Mouse (Mus musculus) MEL (cell line): ENCODE measurements around the gene Rftn1. TPM values are rescaled to one million over a fixed set of nuclear protein-coding genes. Genes with fewer than 3 reads are reported as not detected.

Experiments
- DNase-seq: peaks from one replicate; pipeline ENCODE4 v3.0.0; 2011; ENCODE audit warnings: low read depth, low spot score
- H3K27ac ChIP-seq: 2 replicates; pipeline ENCODE4 v1.5.1; 2012; ENCODE audit warnings: low read depth, mild to moderate bottlenecking, control low read depth, low read length, moderate library complexity; ENCODE audit not compliant: control insufficient read depth
- H3K27me3 ChIP-seq, 2 experiments: fragments of 150-350 bp in 1 of 2; sonication (generic) in 1 of 2; 2 replicates each; pipeline ENCODE4 v1.6.1; 2012; ENCODE audit warnings: low read length in 2 of 2, mild to moderate bottlenecking in 2 of 2, improper control_type of control experiment in 1 of 2, moderate library complexity in 1 of 2; ENCODE audit not compliant: insufficient read depth in 2 of 2, control insufficient read depth in 1 of 2
- H3K36me3 ChIP-seq, 2 experiments: 2 replicates each; pipeline ENCODE4 v1.6.1; 2012 to 2014; ENCODE audit warnings: low read length in 2 of 2, improper control_type of control experiment in 1 of 2, inconsistent platforms in 1 of 2, mild to moderate bottlenecking in 1 of 2; ENCODE audit not compliant: insufficient read depth in 2 of 2, control insufficient read depth in 1 of 2
- H3K4me1 ChIP-seq, 2 experiments: fragments of 150-350 bp in 1 of 2; sonication (generic) in 1 of 2; 2 replicates each; pipeline ENCODE4 v1.6.1; 2012; ENCODE audit warnings: low read length in 2 of 2, improper control_type of control experiment in 1 of 2, mild to moderate bottlenecking in 1 of 2; ENCODE audit not compliant: insufficient read depth in 2 of 2, control insufficient read depth in 1 of 2
- H3K4me3 ChIP-seq, 2 experiments: fragments of 150-350 bp in 1 of 2; sonication (generic) in 1 of 2; 2 replicates each; pipeline ENCODE4 v1.5.1; 2012; ENCODE audit warnings: low read depth in 2 of 2, low read length in 2 of 2, mild to moderate bottlenecking in 2 of 2, moderate library complexity in 2 of 2, control low read depth in 1 of 2, improper control_type of control experiment in 1 of 2; ENCODE audit not compliant: control insufficient read depth in 1 of 2, insufficient read depth in 1 of 2
- H3K79me2 ChIP-seq: 2 replicates; pipeline ENCODE4 v1.6.1; 2012; ENCODE audit warnings: mild to moderate bottlenecking, low read length, moderate library complexity; ENCODE audit not compliant: control insufficient read depth, poor library complexity, insufficient read depth
- H3K9ac ChIP-seq: 2 replicates; pipeline ENCODE4 v1.6.1; 2012; ENCODE audit warnings: low read depth, mild to moderate bottlenecking, control low read depth, low read length, moderate library complexity; ENCODE audit not compliant: control insufficient read depth, poor library complexity, severe bottlenecking
- H3K9me3 ChIP-seq: fragments of 150-350 bp; sonication (generic); replicated peaks from 2 replicates; pipeline ENCODE4 v1.6.1; 2012; ENCODE audit warnings: mild to moderate bottlenecking, low read length, improper control_type of control experiment, moderate library complexity; ENCODE audit not compliant: insufficient read depth
- E2F4 ChIP-seq: IDR thresholded peaks from 2 replicates; pipeline ENCODE4 v1.6.1; 2011; ENCODE audit warnings: low read depth, low read length, improper control_type of control experiment, borderline replicate concordance
- ETS1 ChIP-seq: IDR thresholded peaks from 2 replicates; pipeline ENCODE4 v1.6.1; 2012; ENCODE audit warnings: low read depth, mild to moderate bottlenecking, inconsistent platforms, low read length, improper control_type of control experiment, moderate library complexity
- GABPA ChIP-seq: IDR thresholded peaks from 2 replicates; pipeline ENCODE4 v1.6.1; 2012; ENCODE audit warnings: low read depth, mild to moderate bottlenecking, inconsistent platforms, low read length, improper control_type of control experiment, moderate library complexity
- KAT2A ChIP-seq: conservative IDR thresholded peaks from 2 replicates; pipeline ENCODE4 v1.6.1; 2012; ENCODE audit warnings: low read depth, low read length, improper control_type of control experiment, inconsistent platforms
- MAX ChIP-seq: IDR thresholded peaks from 2 replicates; pipeline ENCODE4 v1.6.1; 2011; ENCODE audit warnings: low read length, improper control_type of control experiment
- MAZ ChIP-seq: IDR thresholded peaks from 2 replicates; pipeline ENCODE4 v1.6.1; 2012; ENCODE audit warnings: low read depth, mild to moderate bottlenecking, inconsistent platforms, low read length, improper control_type of control experiment
- MEF2A ChIP-seq: IDR thresholded peaks from 2 replicates; pipeline ENCODE4 v1.6.1; 2014; ENCODE audit warnings: low read depth, mild to moderate bottlenecking, inconsistent platforms, low read length, improper control_type of control experiment; ENCODE audit not compliant: poor library complexity, insufficient replicate concordance, severe bottlenecking; ENCODE audit errors: extremely low read depth
- MXI1 ChIP-seq: IDR thresholded peaks from 2 replicates; pipeline ENCODE4 v1.6.1; 2011; ENCODE audit warnings: mild to moderate bottlenecking, low read depth, low read length, improper control_type of control experiment
- MYB ChIP-seq: IDR thresholded peaks from 2 replicates; pipeline ENCODE4 v1.6.1; 2011; ENCODE audit warnings: mild to moderate bottlenecking, low read depth, low read length, improper control_type of control experiment
- MYC ChIP-seq: IDR thresholded peaks from 2 replicates; pipeline ENCODE4 v1.6.1; 2011; ENCODE audit warnings: low read depth, mild to moderate bottlenecking, low read length, improper control_type of control experiment, moderate library complexity
- NRF1 ChIP-seq: IDR thresholded peaks from 2 replicates; pipeline ENCODE4 v1.6.1; 2014; ENCODE audit warnings: low read depth, mild to moderate bottlenecking, inconsistent platforms, low read length, improper control_type of control experiment, moderate library complexity; ENCODE audit not compliant: poor library complexity, insufficient read depth, severe bottlenecking
- POLR2AphosphoS5 ChIP-seq: IDR thresholded peaks from 2 replicates; pipeline ENCODE4 v1.6.1; 2012; ENCODE audit warnings: low read depth, borderline replicate concordance, mild to moderate bottlenecking, inconsistent platforms, low read length, moderate library complexity, mixed read lengths
- RAD21 ChIP-seq: IDR thresholded peaks from 2 replicates; pipeline ENCODE4 v1.6.1; 2011; ENCODE audit warnings: mild to moderate bottlenecking, low read depth, low read length, improper control_type of control experiment
- SIN3A ChIP-seq: IDR thresholded peaks from 2 replicates; pipeline ENCODE4 v1.6.1; 2012; ENCODE audit warnings: low read length, improper control_type of control experiment, inconsistent platforms
- TAL1 ChIP-seq: IDR thresholded peaks from 2 replicates; pipeline ENCODE4 v1.6.1; 2012; ENCODE audit warnings: mild to moderate bottlenecking, inconsistent platforms, low read length, moderate library complexity, mixed read lengths
- TCF12 ChIP-seq: IDR thresholded peaks from 2 replicates; pipeline ENCODE4 v1.6.1; 2014; ENCODE audit warnings: low read depth, mild to moderate bottlenecking, inconsistent platforms, low read length, improper control_type of control experiment, moderate library complexity
- USF1 ChIP-seq: IDR thresholded peaks from 2 replicates; pipeline ENCODE4 v1.6.1; 2014; ENCODE audit warnings: low read depth, mild to moderate bottlenecking, inconsistent platforms, low read length, improper control_type of control experiment, moderate library complexity
- USF2 ChIP-seq, 2 experiments: IDR thresholded peaks; 2 replicates each; pipeline ENCODE4 v1.6.1; 2011 to 2012; ENCODE audit warnings: improper control_type of control experiment in 2 of 2, low read length in 2 of 2, borderline replicate concordance in 1 of 2, inconsistent platforms in 1 of 2, low read depth in 1 of 2, mild to moderate bottlenecking in 1 of 2; ENCODE audit not compliant: insufficient read depth in 1 of 2
- ZC3H11A ChIP-seq: IDR thresholded peaks from 2 replicates; pipeline ENCODE4 v1.6.1; 2012; ENCODE audit warnings: low read depth, mild to moderate bottlenecking, inconsistent platforms, low read length, improper control_type of control experiment
- ZKSCAN1 ChIP-seq: IDR thresholded peaks from 2 replicates; pipeline ENCODE4 v1.6.1; 2012; ENCODE audit warnings: low read depth, mild to moderate bottlenecking, inconsistent platforms, low read length, improper control_type of control experiment, moderate library complexity
- polyA plus RNA-seq, 2 experiments: library from polyadenylated mRNA; stranded (reverse) in 1 of 2; unstranded in 1 of 2; fragments of >175 nt in 1 of 2; fragments of >200 nt in 1 of 2; gene quantifications; 2 replicates each; pipeline versions ENCODE4 v1.2.1 to v1.2.4; 2012; ENCODE audit warnings: low replicate concordance in 2 of 2, low read depth in 1 of 2; ENCODE audit not compliant: insufficient read length in 2 of 2, insufficient read depth in 1 of 2, missing spikeins in 1 of 2
- total RNA-seq: library from RNA; depleted of rRNA; stranded (reverse); fragments of 300-350 nt; gene quantifications from 2 replicates; pipeline ENCODE4 v1.2.3, GENCODE M21; 2012

Gene Rftn1
- total and polyA plus RNA-seq, 3 experiments = 70.2 to 76.1 TPM; not detected in 1

DNA sequence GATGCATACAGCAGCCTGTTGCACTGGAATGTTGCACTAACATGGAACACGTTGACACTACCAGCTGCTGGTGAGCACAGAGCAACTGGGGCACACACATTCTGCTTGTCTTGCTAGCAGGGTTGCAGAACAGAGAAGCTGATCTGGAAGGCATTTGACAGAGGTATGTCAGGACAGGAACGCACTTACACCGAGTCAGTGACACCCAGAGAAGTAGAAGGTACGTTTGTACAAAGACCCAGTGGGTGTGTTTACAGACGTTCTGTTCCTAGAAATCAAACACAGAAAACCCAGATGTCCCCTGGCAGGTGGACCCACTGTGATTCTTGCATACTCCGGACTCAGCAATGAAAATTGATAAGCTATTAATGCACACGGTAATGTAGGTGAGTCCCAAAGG lies 215.0 kb downstream of the Rftn1 start:
- H3K9me3 ChIP-seq = no peaks in the 10 kb centered on the region
- TF ChIP-seq GABPA = no peak
- TF ChIP-seq RAD21 = no peak
- no peak for TF ChIP-seq TCF12
- no peak for TF ChIP-seq MAX
- TF ChIP-seq MXI1 = no peak
- no peak for TF ChIP-seq KAT2A
- TF ChIP-seq POLR2AphosphoS5 = no peak
- no peak for TF ChIP-seq USF1
- no peak for TF ChIP-seq MEF2A
- TF ChIP-seq USF2 (IDR thresholded peaks at IDR 0.05; ENCODE audit: borderline replicate concordance in 1 of 2, insufficient read depth in 1 of 2, low read depth in 1 of 2, low read length in 2 of 2) = no peak
- no peak for TF ChIP-seq TAL1
- TF ChIP-seq MYC = no peak
- no peak for TF ChIP-seq MAZ
- no peaks in the 10 kb centered on the region for H3K27me3 ChIP-seq
- peaks cover 0 to 8% of the 10 kb centered on the region in 2 experiments; a peak in 2 of 4 replicates for H3K36me3 ChIP-seq
- H3K9ac ChIP-seq = no peak overlapping the region
- no peak for DNase-seq
- no peak overlapping the region for H3K27ac ChIP-seq
- H3K4me1 ChIP-seq = peaks cover 0 to 5% of the 10 kb centered on the region in 2 experiments; a peak in 1 of 4 replicates
- H3K79me2 ChIP-seq = no peaks in the 10 kb centered on the region
- no peak overlapping the region for H3K4me3 ChIP-seq

DNA sequence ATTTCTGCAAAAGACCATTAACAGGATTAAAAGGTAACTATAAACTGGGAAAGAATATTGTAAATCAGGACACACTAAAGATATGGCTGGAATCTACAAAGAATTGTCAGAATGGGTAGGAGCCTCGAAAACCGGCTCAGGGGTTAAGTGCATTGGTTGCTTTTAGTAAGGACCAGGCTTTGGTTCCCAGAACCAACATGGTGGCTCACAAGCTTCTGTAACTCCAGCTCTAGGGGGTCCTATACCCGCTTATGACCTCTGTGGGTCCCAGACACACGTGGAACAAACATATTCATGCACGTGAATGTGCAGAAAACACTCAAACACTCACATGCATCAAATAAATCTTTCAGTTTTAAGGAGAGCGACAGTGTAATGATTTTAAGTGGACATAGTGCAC lies 215.5 kb downstream of the Rftn1 start:
- peaks cover 0 to 5% of the 10 kb centered on the region in 2 experiments; a peak in 1 of 4 replicates for H3K4me1 ChIP-seq
- H3K27ac ChIP-seq = no peak overlapping the region
- DNase-seq = no peak
- TF ChIP-seq RAD21 (no peak), MYC (no peak), KAT2A (no peak), ETS1 (no peak), MEF2A (no peak), SIN3A (no peak), NRF1 (no peak), MAX (no peak), E2F4 (no peak), ZKSCAN1 (no peak), MXI1 (no peak), USF1 (no peak), ZC3H11A (no peak), TAL1 (no peak), MYB (no peak)
- peaks cover 0 to 10% of the 10 kb centered on the region in 2 experiments; a peak in 2 of 4 replicates for H3K36me3 ChIP-seq
- no peak overlapping the region for H3K4me3 ChIP-seq
- H3K9me3 ChIP-seq = no peaks in the 10 kb centered on the region
- no peaks in the 10 kb centered on the region for H3K79me2 ChIP-seq
- H3K27me3 ChIP-seq = no peaks in the 10 kb centered on the region
- no peak overlapping the region for H3K9ac ChIP-seq
